Mouse (Mus musculus) spleen, embryonic (tissue): ENCODE measurements around the gene Gk5.
"Not testable (repeated sequence)": the region's sequence is repeated elsewhere in the genome, so short reads cannot be mapped to it uniquely, and the experiment has no call there.

Source experiments
- CTCF ChIA-PET: fragments of 350-600 bp; sonication (Branson Sonifier 250); formaldehyde crosslinking; loops from one replicate; lab custom pipeline; 2022; lab: Charles Lee

Gene Gk5

DNA sequence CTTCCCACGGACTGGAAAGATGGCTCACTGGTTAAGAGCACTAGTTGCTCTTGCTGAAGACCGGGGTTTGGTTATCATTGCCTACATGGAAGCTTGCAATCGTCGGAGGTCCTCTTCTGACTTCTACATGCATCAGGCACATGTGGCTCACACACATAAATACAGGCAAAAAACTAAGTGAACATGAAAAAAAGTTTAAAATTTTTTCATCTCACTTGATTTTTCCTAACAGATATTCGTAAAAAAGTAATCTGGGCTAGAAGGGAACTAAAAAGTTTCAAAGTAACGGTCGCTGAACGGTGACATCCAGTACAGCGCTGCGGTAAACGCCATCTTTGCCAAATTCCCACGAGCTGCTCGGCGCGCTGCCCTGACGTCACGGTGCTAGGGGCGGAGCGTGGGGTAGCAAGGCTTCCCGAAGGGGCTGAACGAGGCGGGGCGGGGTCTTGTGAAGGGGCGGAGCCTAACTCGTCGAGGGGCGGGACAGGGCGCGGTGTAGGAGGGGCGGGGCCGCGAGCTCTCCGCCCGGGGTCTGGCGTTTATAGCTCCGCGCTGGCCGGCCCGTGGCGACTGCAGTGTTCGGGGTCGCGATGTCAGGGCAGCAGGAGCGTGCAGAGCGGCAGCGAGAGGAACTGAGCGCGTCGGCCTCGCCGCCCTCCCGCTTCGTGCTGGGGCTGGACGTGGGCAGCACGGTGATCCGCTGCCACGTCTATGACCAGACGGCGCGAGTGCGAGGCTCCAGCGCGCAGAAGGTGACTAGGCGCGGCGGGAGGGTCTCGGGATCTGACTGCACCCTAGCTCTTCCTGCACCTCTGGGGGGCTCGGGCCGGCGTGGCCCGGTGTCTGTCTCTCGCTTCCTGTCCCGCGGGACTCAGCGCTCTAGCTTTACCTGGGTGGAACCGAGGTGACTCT lies at the start of gene Gk5:
TSS of gene Gk5 (plus strand) at position 502 of the 912 bp plus-strand sequence.
- CTCF ChIA-PET, result no interaction called here

GRCm38 (mm10) chr9:96078752-96079315 lies 40.3 kb upstream of the Gk5 start:
- CTCF ChIA-PET, result no interaction called here

GRCm38 (mm10) chr9:96085293-96085692 lies 33.9 kb upstream of the Gk5 start:
- CTCF ChIA-PET, result no interaction called here

DNA sequence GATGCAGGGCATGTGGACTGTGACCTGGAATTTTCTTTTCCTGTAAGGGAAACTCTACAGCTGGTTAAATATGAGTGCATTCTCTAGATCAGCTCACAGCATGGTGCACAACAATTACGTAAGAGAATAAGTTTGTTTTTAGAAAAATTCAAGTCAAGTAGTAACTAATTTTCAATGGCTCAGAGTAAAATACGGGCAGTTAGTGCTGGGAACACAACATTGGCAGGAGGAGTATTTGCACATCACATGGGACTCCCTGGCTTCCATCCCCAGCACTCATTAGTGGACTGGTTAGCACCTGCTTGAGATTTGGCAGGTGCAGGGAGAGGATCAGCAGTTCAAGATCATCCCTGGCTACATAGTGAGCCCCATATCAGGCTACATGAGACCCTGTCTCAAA lies 31.5 kb upstream of the Gk5 start:
- CTCF ChIA-PET, result no interaction called here

DNA sequence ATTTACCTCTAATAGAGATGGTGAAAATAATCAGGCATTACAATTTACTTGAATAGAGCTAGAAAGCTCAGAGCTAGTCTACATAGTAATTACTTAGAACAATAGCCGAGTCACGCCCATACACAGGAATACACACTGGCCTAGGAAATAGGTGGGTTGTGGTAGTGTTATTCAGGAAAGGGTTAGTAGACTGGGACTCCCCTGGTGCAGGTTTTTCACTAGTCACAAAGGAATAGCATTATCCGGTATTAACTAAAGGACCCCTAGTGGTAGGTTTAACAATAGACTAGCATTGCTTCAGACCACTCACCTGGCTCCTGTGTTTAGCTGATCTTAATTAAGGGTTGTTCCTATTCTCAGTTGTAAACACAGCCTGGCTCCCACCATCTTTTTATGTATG lies 30.7 kb upstream of the Gk5 start:
- CTCF ChIA-PET, result interaction anchor here (0.6 kb wide), 1 partner anchor 1879 kb away, joined by 3 read pairs; no protein-coding TSS in a partner anchor

DNA sequence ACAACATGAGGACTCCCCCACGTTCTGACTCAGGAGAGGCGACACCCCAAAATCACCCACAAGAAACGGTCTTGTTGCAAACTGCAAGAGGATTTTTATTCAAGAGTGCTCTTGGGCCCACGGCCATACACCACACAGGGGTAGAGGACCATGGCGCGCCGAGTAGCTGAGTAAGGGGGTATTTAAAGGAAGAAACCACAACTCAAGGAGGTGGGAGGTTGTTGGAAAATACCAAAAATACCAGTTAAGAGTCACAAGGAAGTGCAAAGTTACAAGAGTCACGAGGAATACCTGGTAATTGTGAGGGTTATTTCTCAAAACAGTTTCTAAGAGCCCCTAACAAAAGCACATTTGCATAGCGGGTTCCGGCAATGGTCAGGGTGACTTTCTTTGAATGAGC lies 26.5 kb upstream of the Gk5 start:
- CTCF ChIA-PET, result not testable (repeated sequence)

- CTCF ChIA-PET, result no interaction called here
These were observed 25.9 kb upstream of the Gk5 start for GRCm38 (mm10) chr9:96093221-96093620.

GRCm38 (mm10) chr9:96094341-96094740 lies 24.8 kb upstream of the Gk5 start:
- CTCF ChIA-PET, result no interaction called here

GRCm38 (mm10) chr9:96095192-96095591 lies 24.0 kb upstream of the Gk5 start:
- CTCF ChIA-PET, result no interaction called here

DNA sequence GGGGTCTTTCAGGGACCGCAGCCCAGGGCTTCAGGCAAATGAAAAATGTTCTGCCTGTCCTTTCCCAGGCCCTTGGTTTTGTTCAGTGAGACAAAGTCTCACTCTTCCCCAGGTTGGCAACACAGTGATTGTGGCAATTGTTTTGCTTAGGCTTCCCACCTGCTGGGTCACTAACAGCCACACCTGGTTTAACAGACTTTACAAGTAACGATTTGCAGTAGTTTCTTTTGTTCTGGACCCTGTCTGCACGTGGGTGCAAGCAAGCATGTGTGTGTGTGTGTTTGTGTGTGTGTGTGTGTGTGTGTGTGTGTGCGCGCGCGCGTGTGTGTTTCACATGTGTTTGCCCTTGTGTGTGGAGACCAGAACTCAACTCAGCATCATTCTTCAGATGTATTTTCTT lies 16.3 kb upstream of the Gk5 start:
- CTCF ChIA-PET, result no interaction called here

DNA sequence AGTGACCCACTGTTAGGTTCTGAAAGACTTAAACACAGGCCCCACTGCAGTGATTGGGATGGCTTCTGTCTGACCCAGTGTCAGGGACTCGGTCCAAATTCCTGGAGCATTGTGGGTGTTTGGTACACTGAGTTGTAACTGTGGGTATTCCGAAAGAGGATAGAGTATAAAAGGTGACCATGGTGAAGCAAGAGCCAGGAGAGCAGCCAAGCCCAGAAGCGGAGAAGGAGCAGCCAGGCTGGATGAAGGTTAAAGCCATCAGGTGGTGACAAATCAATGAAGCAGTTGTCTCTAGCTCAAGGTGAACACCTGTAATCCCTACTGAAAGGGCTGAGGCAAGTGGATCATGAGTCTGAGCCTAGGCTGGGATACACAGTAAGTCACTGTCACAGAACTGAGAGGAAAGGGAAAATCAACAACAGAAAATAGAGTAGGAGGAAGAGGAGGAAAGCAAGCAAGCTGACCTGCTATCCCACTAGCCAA lies 6.2 kb upstream of the Gk5 start:
- CTCF ChIA-PET, result no interaction called here

GRCm38 (mm10) chr9:96116801-96117200 lies 2.4 kb upstream of the Gk5 start:
- CTCF ChIA-PET, result no interaction called here

DNA sequence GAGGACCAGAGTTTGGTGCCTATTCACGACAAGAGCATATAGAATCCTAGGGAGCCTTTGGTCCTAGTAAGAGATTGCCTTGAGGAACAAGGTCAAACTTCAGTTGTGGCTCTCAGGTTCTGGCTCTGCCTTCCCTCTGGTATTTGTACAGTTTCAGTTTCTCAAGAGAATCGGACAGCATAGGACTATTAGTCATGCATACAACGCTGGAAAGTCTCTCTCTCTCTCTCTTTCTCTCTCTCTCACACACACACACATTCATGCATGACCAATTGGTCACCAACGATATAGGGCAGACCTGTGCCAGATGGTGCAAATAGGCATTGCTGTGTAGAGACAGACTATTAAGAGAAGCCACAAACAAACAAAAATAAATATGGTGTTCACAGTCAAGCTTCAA lies 946 bp upstream of the Gk5 start:
- CTCF ChIA-PET, result interaction anchor here (0.7 kb wide), 1 partner anchor 89 kb away, joined by 3 read pairs; no protein-coding TSS in a partner anchor

- CTCF ChIA-PET, result no interaction called here
These were observed 8.8 kb downstream of the Gk5 start for GRCm38 (mm10) chr9:96127972-96128371.

DNA sequence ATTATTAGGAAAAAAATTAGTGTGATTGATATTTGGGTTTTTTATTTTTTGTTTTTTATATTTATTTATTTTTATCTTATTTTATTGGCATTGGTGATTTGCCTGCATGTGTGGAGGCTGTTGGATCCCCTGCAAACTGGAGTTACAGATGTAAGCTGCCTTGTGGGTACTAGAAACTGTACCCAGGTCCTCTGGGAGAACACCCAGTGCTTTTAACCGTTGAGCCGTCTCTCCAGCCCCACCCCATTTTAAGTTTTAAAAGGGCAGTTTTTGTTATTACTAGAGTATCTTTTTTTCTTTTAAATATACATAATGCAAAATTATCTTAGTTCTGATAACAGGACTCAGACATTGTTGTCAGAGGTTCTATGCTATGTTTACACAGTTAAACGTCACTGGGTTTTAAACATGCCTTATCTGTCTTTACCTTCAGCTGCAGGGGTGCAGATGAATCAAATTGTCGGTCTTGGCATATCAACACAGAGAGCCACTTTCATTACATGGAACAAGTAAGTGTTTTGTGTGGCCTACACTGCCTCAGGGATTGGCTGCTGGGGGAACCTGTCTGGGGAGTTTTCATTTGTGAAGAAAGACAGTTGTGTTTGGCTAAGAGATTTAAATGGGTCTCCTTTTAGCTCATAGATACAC lies 13.9 kb downstream of the Gk5 start:
- CTCF ChIA-PET, result interaction anchor here (0.7 kb wide), 1 partner anchor 1037 kb away, joined by 3 read pairs; no protein-coding TSS in a partner anchor

GRCm38 (mm10) chr9:96134470-96134869 lies 15.3 kb downstream of the Gk5 start:
- CTCF ChIA-PET, result no interaction called here

DNA sequence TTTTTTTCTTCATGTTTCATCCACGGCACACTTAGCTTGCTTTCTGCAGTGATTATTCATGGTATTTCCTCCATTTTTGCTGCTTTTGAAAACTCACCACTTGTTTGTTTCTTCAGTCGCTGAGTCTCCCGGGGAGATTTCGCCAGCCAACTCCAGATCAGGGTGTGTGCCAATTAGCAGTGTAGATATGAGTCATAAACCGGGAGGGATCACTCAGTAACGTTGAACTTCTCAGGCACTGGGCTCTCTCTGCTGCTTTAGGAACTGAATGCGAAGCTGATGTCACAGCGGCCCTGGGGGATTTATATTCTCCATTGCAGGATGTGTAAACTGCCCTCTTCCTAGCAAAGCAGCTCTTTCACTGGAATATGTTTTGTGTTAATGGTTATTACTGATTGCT lies 15.8 kb downstream of the Gk5 start:
- CTCF ChIA-PET, result no interaction called here

DNA sequence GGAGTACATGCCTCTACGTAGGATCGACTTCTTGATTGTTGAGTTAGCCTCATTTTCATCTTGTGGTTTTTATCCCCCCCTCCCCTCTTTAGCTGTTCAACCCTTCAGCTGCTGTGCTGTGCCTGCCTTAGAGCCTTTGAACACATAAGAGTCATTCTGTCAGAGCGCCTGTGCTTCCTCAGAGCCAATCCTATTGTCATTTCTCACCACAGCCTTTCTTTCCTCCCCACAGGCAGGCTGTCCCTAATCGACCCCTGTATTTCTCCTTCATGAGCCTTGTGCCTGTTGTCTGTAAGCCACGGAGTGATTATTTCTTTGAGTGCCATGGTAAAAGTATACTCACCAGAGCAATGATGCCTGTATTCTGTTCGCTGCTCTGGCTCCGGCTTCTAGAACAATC lies 16.3 kb downstream of the Gk5 start:
- CTCF ChIA-PET, result no interaction called here

DNA sequence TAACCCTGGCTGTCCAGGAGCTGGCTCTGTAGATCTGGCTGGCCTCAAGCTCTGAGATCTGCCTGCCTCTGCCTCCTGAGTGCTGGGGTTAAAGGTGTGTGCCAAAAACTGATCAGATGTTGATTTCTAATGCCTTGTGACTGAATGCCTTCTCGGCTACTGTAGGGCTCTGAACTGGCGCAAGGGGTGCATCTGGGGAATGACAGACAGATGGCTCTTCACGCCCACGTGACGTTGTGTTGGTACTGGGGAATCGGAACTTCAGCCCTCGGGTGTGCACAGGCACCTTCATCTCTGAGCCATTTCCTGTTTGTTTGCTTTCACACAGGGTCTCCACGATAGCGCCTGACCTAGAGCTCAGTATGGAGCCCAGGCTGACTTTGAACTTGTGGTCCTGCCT lies 19.8 kb downstream of the Gk5 start:
- CTCF ChIA-PET, result no interaction called here

DNA sequence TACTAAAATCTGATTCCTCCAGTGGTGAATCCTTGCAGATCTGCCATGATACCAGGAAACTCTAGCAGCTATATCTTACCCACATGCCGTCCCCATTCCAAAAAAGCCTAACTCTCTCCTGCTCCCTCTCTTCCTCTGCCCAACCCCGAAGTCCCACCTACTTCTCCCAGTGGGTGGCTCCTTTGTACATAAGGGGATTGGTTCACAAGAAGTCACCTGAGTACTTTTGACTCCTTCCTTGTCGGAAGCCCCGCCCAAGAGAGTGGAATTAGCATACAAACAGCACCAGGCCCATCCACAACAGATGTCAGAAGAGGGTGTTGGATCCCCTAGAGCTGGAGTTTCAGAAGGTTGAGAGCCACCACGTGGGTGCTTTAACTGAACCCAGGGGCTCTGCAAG lies 20.7 kb downstream of the Gk5 start:
- CTCF ChIA-PET, result no interaction called here

DNA sequence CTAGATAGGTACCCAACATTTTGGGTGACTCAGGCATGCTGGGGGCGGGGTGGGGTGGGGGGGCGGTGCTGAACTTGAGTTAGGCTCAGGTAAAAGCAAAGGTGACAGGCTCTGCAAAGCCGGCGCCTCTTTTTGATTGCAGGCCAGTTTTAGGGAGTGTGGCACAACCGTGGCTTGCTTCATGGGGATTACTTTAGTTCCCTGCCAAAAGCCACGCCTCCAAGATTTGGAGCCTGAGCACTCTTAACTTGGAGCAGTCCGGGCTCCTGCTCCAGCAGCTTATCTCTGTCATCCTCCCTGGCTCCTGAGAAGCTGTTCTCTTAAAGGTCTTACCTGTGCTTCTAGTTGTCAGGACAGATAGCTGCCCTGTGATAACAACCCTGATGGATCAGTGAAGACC lies 21.8 kb downstream of the Gk5 start:
- CTCF ChIA-PET, result no interaction called here

DNA sequence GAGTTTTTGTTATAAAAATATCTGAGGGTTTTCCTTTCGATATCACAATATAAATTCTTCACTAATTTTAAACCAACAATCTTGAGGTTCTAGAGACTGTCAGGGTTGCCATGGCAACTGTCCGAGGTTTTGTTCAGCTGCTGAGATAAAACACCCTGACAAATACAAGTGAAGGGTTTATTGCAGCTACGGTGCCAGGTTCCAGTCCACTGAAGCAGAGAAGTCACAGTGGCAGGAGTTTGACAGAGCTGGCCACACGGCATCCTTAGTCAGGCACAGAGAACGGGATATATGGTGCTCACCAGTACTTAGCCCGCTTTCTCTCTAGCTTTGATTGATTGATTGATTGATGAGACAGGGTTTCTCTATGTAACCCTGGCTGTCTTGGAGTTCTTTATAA lies 23.3 kb downstream of the Gk5 start:
- CTCF ChIA-PET, result no interaction called here
